ENCODE assay signal across 19 mouse cellular contexts in the genomic region with DNA sequence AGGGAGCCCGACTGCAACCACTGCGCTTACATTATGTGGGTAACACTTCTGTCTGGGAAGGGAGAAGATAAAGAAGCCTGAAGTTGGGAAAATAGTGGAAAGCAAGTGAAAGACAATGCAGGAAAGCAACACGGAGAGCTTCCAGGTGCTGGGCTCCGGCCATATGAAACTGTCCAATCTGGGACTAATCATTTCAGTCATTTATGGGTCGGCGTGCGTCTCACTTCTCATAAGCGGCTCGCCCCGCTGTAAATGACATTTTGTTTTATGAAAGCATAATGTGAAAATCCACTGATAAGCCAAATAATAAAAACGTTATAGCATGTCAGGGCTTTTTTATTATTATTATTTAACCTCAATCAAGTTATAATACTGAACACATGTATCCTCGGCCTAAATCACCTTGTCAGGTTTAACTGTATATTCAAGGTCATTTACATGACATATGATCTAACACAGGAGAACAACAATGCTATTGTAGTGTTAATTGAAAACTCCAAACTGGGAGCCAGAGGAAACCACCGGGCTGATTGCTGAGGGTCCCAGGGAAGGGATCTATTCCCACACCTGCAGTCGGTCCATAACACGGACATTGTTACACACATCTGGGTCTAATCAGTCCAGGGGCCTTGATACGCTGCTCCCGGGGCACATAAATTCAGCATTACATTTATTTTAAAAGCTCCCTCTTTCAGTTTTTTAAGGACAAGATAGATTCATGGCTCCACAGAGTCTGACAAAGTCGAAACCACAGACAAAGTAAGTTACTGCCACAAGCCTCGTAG.
DNase-seq lines count a peak whose midpoint lies in the region; ATAC-seq lines count a peak whose summit lies in the region.
"Had no signal": no experiment of that assay in that cellular context is flagged by ENCODE, and none has a peak within 500 bp of the region (broad histone marks: within the 10 kb centered on the region; RNA-seq: fewer than 3 reads in every experiment).

No protein-coding gene starts in this region.

- no peak for DNase-seq in heart, postnatal 25 days (ENCODE audit: low spot score)
- DNase-seq in embryonic facial prominence, embryonic 11.5 days (ENCODE audit: low spot score), result peak; percentile 87
- DNase-seq in limb, embryonic 11.5 days (ENCODE audit: low spot score), result peak; percentile 73
- DNase-seq in spleen, postnatal 36 days (ENCODE audit: low spot score in 2 of 2), result no peak
- no peak for DNase-seq in urinary bladder, adult 2 months (ENCODE audit: low spot score)
- DNase-seq: adrenal gland, adult 8-10 months; B cell, adult 2 months; cerebellum, adult 18-20 months; heart, adult 2 months; heart, postnatal 10 days; kidney, adult 18-20 months; kidney, postnatal 36 days; lung, postnatal 10 days; spleen, adult 18-20 months had no signal

- H3K9ac ChIP-seq in heart, embryonic 15.5 days, result no peak overlapping the region
- no peak overlapping the region for H3K9ac ChIP-seq in embryonic facial prominence, embryonic 11.5 days (replicated peaks; ENCODE audit: low read length)
- H3K9ac ChIP-seq in limb, embryonic 11.5 days (ENCODE audit: low read length), result no peak overlapping the region
- H3K9ac ChIP-seq in neural tube, embryonic 15.5 days (replicated peaks), result no peak overlapping the region
- H3K9ac ChIP-seq: liver, embryonic 15.5 days had no signal

- H3K27me3 ChIP-seq in heart, embryonic 15.5 days, result no peaks in the 10 kb centered on the region
- H3K27me3 ChIP-seq in embryonic facial prominence, embryonic 11.5 days (ENCODE audit: control insufficient read depth, insufficient read depth, low read length), result no peaks in the 10 kb centered on the region
- H3K27me3 ChIP-seq in limb, embryonic 11.5 days (ENCODE audit: control insufficient read depth, insufficient read depth, low read length), result peaks cover 2% of the 10 kb centered on the region; the same call in 1 of the 2 replicates
- no peaks in the 10 kb centered on the region for H3K27me3 ChIP-seq in neural tube, embryonic 15.5 days (replicated peaks)
- H3K27me3 ChIP-seq: liver, embryonic 15.5 days had no signal

- 0 out of 2 replicates have a peak, but pooled peaks cover 2% of the 10 kb centered on the region for H3K4me1 ChIP-seq in heart, embryonic 15.5 days (replicated peaks)
- H3K4me1 ChIP-seq in embryonic facial prominence, embryonic 11.5 days (ENCODE audit: control insufficient read depth, insufficient read depth, low read length), result peaks cover 5% of the 10 kb centered on the region; the same call in 1 of the 2 replicates
- H3K4me1 ChIP-seq in limb, embryonic 11.5 days (ENCODE audit: control insufficient read depth, insufficient read depth, low read length), result peaks cover 14% of the 10 kb centered on the region
- peaks cover 17% of the 10 kb centered on the region for H3K4me1 ChIP-seq in neural tube, embryonic 15.5 days
- H3K4me1 ChIP-seq: liver, embryonic 15.5 days had no signal

- H3K27ac ChIP-seq in heart, embryonic 15.5 days, result no peak overlapping the region
- no peak overlapping the region for H3K27ac ChIP-seq in embryonic facial prominence, embryonic 11.5 days (replicated peaks; ENCODE audit: low read depth, low read length)
- H3K27ac ChIP-seq in limb, embryonic 11.5 days (replicated peaks; ENCODE audit: low read depth, low read length), result peak overlapping the region; percentile 83
- no peak overlapping the region for H3K27ac ChIP-seq in neural tube, embryonic 15.5 days (replicated peaks)
- H3K27ac ChIP-seq: heart, adult 2 months; hindbrain, postnatal 0 days; liver, embryonic 15.5 days had no signal

- no peaks in the 10 kb centered on the region for H3K9me3 ChIP-seq in heart, embryonic 15.5 days (replicated peaks)
- no peaks in the 10 kb centered on the region for H3K9me3 ChIP-seq in embryonic facial prominence, embryonic 11.5 days (replicated peaks; ENCODE audit: control insufficient read depth, low read length)
- no peaks in the 10 kb centered on the region for H3K9me3 ChIP-seq in limb, embryonic 11.5 days (ENCODE audit: control insufficient read depth, low read length)
- no peaks in the 10 kb centered on the region for H3K9me3 ChIP-seq in neural tube, embryonic 15.5 days (replicated peaks)

- ATAC-seq in heart, embryonic 15.5 days (replicated peaks; ENCODE audit: insufficient number of reproducible peaks, insufficient read depth, low FRiP score, low read depth), result no peak
- peak; percentile 70 for ATAC-seq in embryonic facial prominence, embryonic 11.5 days (replicated peaks; ENCODE audit: insufficient number of reproducible peaks, low FRiP score, low TSS enrichment, low read depth)
- peak; percentile 86 for ATAC-seq in limb, embryonic 11.5 days (ENCODE audit: insufficient number of reproducible peaks, low FRiP score, low TSS enrichment, low read depth)
- ATAC-seq in neural tube, embryonic 15.5 days (ENCODE audit: low FRiP score), result no peak
- ATAC-seq: hindbrain, postnatal 0 days; midbrain, embryonic 16.5 days had no signal

- no peak overlapping the region for H3K4me3 ChIP-seq in heart, embryonic 15.5 days
- H3K4me3 ChIP-seq in embryonic facial prominence, embryonic 11.5 days (ENCODE audit: low read depth, low read length), result no peak overlapping the region
- H3K4me3 ChIP-seq in limb, embryonic 11.5 days (ENCODE audit: low read depth, low read length), result no peak overlapping the region
- no peak overlapping the region for H3K4me3 ChIP-seq in neural tube, embryonic 15.5 days (replicated peaks)
- H3K4me3 ChIP-seq: heart, adult 2 months; liver, embryonic 15.5 days had no signal

- 0 out of 2 replicates have a peak overlapping the region, but pooled peaks have one; percentile 18 for H3K4me2 ChIP-seq in heart, embryonic 15.5 days
- no peak overlapping the region for H3K4me2 ChIP-seq in embryonic facial prominence, embryonic 11.5 days (ENCODE audit: low read depth, low read length)
- peak overlapping the region; percentile 16; the same call in 1 of the 2 replicates for H3K4me2 ChIP-seq in limb, embryonic 11.5 days (ENCODE audit: low read depth, severe bottlenecking)
- peak overlapping the region; percentile 38 for H3K4me2 ChIP-seq in neural tube, embryonic 15.5 days
- H3K4me2 ChIP-seq: liver, embryonic 15.5 days had no signal

- no peaks in the 10 kb centered on the region for H3K36me3 ChIP-seq in heart, embryonic 15.5 days
- no peaks in the 10 kb centered on the region for H3K36me3 ChIP-seq in embryonic facial prominence, embryonic 11.5 days (replicated peaks; ENCODE audit: control insufficient read depth, insufficient read depth, low read depth, low read length)
- no peaks in the 10 kb centered on the region for H3K36me3 ChIP-seq in limb, embryonic 11.5 days (ENCODE audit: control insufficient read depth, insufficient read depth, low read length)
- no peaks in the 10 kb centered on the region for H3K36me3 ChIP-seq in neural tube, embryonic 15.5 days
- H3K36me3 ChIP-seq: liver, embryonic 15.5 days had no signal

- 77% methylated on average over 19 of the region's 19 CpGs for WGBS in heart, embryonic 15.5 days
- 36% methylated on average over 19 of the region's 19 CpGs for WGBS in embryonic facial prominence, embryonic 11.5 days
- WGBS in limb, embryonic 11.5 days, result 22% methylated on average over 19 of the region's 19 CpGs
- WGBS in neural tube, embryonic 15.5 days, result 61% methylated on average over 19 of the region's 19 CpGs

- intact Hi-C loops in heart, postnatal 25 days (cut with DNase I), result no loop called here

Comparison
In these comparisons a context has a peak if more than half of its experiments do, and no peak if none do; other contexts are left out.
1. ATAC-seq: peak in embryonic facial prominence, embryonic 11.5 days (single experiment) and limb, embryonic 11.5 days (single experiment); none in heart, embryonic 15.5 days (single experiment) and neural tube, embryonic 15.5 days (single experiment).
2. DNase-seq: peak in embryonic facial prominence, embryonic 11.5 days (single experiment) and limb, embryonic 11.5 days (single experiment); none in heart, postnatal 25 days (single experiment), spleen, postnatal 36 days (0 of 2) and urinary bladder, adult 2 months (single experiment).